Mouse (Mus musculus): ENCODE measurements around the gene Epha3.

The Epha3 gene

DNA sequence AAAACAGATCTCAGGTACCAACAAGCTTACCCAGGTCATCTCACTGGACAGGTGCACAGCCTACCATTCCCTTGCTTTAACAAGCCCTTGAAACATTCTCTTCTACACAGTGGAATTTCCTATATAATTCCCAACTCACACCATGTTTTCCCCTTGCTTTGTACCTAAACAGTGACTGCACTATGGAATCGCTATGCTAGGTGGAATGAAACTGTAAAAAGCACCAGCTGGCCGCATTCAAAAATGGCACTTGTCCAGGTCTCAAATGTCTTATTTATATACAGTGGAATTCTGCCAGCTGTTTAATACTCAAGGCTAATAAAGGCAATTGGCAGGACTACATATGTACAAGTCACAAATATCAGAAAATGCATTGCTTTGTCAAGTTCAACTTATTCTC, 71.9 kb downstream of the Epha3 start:
- no peak for DNase-seq (ENCODE audit: low read depth, low spot score)

DNA sequence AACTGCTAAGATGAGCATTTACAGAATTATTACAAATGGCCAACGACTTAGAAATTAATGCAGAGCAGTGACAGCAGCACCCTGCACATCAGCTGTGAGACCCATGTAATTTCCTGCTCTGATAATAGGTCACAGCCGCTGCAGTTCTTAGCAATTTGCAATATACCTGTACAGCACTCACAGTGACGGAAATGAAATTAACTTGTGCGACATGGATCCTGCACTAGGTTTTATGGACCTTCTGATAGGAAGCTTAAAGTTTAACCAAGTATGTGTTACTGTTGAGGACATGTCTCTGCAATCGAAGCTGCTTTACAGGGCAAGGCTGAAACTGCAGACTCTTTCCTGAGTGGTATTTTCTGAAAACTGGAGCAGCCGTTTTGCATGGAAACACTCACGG, 80.4 kb downstream of the Epha3 start:
- no peak for DNase-seq (ENCODE audit: low read depth, low spot score)

DNA sequence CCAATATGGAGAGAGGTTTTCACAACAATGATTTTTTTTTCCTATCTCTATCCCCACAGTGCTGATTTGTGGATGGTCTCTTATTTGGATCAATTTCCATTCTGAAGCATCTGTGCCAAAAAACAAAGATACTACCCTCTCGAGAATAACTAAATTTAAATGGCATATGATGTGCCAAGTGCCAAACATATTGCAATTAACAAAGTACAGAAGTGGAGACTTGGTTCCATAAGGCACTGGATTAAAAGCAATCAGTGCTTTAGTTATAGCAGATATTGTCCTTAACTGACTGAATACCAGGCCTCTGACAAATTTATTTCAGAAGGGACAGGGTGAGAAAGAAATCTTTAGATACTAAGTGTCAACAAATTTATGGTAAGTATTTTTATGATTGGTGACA, 81.9 kb downstream of the Epha3 start:
- no peak for DNase-seq (ENCODE audit: low read depth, low spot score)

GRCm38 (mm10) chr16:63780151-63780550, 83.8 kb downstream of the Epha3 start:
- DNase-seq (ENCODE audit: low read depth, low spot score) = no peak

- DNase-seq (ENCODE audit: low read depth, low spot score) = no peak
These were observed 86.2 kb downstream of the Epha3 start for GRCm38 (mm10) chr16:63777811-63778210.

- no peak for DNase-seq (ENCODE audit: low read depth, low spot score)
These were observed 91.4 kb downstream of the Epha3 start for GRCm38 (mm10) chr16:63772566-63772965.

- DNase-seq (ENCODE audit: low read depth, low spot score) = no peak
These were observed 96.4 kb downstream of the Epha3 start for GRCm38 (mm10) chr16:63767589-63767988.

DNA sequence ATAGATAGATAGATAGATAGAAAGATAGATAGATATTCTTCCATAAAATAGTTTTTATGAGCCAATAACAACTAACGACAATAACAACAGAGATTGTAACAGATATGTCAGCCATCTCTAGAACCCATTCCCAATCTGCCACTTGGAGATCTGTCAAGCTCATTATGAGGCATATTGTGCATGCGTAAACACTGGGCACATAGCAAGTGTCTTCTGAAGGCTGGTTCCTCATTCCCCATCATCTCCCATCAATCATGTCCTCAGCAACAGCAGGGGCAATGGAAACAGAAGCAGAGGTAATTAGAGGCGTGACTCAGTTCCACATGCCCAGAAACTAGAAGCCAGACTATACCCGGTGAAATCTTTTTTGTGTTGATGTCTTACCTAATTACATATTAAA, 102.8 kb downstream of the Epha3 start:
- no peak for DNase-seq (ENCODE audit: low read depth, low spot score)

DNA sequence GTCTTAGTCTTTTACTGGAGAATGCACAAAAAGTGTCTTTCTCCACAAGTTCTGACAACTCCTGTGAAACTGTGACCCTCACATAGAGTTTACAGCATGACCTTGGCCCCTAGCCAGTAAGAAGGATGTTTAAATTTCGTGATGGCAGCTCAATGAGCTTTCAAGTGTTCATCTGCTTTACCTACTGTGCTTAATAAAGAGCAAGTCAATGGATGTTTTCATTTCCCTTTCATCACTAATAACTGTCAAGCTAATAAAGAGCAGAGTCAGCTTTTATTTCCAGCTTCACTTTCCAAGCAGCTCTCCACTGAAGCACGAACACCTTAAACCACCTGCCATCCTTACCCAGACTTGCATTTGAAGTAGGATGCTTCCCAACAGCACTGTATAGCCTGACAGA, 103.9 kb downstream of the Epha3 start:
- no peak for DNase-seq (ENCODE audit: low read depth, low spot score)

GRCm38 (mm10) chr16:63753052-63753451, 110.9 kb downstream of the Epha3 start:
- no peak for DNase-seq (ENCODE audit: low read depth, low spot score)

DNA sequence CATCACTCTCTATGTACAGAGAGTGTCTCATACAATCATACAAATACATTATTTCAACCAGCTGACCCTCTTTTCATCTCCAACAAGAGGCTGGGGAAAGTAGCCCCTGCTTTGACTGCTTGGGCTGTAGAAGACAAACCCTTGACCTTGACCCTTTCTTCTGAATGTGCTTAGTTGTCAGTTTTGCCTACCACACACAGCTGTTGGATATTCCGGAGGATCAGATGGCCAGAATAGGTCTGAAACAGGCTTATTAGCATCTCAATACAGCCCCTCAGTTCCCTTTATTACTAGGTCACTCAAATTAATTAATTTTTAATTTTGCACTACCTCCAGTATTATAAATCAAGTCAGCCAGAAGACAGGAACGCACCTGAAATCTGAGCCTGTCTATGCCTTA, 116.2 kb downstream of the Epha3 start:
- DNase-seq (ENCODE audit: low read depth, low spot score) = no peak

GRCm38 (mm10) chr16:63745465-63745864, 118.5 kb downstream of the Epha3 start:
- no peak for DNase-seq (ENCODE audit: low read depth, low spot score)

GRCm38 (mm10) chr16:63743208-63743854, 120.6 kb downstream of the Epha3 start:
- DNase-seq (ENCODE audit: low read depth, low spot score) = no peak

DNA sequence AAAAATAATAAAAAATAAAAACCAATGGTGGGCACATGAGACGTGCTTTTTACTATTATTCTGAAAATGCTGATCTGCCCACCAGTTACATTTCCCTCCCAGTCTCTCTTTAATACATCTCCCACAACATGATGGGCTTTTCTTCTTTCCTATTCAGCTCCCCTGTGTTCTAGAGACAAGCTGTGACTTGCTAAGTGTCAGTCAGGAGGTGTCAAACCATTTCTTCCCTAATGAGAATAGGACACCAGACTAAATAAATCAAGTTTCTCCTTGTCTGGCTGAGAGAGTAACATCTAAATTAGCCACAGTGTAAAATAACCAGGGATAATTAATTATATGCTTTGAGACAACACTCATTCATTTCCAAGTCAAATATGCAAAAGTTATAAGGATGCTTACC, 144.7 kb downstream of the Epha3 start:
- DNase-seq (ENCODE audit: low read depth, low spot score) = no peak

GRCm38 (mm10) chr16:63717317-63717716, 146.7 kb downstream of the Epha3 start:
- no peak for DNase-seq (ENCODE audit: low read depth, low spot score)

- DNase-seq (ENCODE audit: low read depth, low spot score) = no peak
These were observed 156.8 kb downstream of the Epha3 start for GRCm38 (mm10) chr16:63706912-63707868.

- DNase-seq (ENCODE audit: low read depth, low spot score) = no peak
These were observed 174.6 kb downstream of the Epha3 start for GRCm38 (mm10) chr16:63689371-63689770.

DNA sequence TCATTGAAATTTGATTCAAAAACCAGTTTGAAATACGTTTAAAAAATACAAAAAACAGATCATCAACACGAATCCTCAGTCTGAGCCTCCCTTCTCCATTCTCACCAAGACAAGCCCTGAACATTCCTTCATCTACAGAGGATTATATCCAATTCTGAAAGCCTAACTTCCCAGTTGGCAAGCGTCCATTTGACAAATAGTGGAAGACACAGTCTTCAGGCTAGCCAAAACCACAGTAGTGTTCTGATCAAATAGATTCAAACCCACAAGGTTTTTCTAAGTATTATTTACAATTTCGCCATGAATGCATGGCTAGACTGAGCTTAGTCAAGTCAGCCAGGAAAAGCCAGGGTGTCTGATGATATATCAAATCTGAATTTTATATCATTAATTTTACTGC, 179.8 kb downstream of the Epha3 start:
- DNase-seq (ENCODE audit: low read depth, low spot score) = no peak

- no peak for DNase-seq (ENCODE audit: low read depth, low spot score)
These were observed 189.5 kb downstream of the Epha3 start for GRCm38 (mm10) chr16:63674426-63674825.

DNA sequence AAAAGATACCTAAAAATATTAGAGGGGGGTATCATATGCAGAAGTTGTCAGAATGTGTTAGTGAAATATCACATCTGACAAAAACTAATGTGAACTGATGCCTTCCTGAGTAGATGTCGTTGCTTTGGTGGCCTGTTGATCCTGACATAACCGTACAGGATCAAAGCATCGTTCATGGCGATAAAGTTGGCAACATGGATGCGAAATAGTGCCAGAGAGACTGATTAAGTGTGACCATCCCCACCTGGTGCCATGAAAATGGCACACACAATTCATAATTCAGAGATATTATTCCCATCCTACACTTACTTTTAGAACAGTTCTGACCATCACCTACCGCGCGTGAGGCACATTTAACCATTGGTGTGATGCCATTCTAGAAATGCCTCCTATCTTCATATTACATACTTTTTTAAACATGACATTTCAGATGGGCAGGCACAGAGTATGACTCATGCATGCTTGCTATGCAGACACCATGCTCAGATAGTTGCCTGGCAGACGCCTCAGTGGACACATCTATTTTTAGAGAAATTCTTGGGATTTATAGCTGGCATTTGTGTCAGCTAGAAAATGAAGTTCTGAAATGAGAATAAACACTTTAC, 190.6 kb downstream of the Epha3 start:
- no peak for DNase-seq (ENCODE audit: low read depth, low spot score)

DNA sequence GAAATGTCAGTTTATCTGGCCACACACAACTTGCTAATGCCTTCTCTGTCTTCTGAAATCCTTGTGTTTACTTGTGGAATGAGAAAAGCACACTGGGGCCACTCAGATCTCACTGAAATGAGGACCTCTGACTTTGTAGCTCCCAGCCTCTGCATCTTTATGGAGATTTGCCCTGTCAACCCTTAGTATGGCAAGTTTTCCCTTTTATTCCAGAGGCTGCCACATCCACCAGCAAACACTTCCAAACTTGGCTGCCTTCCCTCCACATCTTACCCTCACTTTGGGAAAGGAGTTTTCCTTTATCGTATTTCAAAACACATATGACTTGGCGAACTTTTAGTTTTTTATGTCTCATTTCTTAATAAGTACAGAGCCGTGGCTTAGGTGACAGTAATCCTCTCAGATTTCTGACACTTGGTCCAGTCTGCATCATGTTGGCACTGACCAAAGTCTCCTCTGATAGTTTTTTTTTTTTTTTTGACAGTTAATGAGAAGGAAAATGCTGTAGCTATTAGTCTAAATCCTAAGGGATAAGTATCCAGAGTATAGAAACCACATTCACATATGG, 198.0 kb downstream of the Epha3 start:
- no peak for DNase-seq (ENCODE audit: low read depth, low spot score)

DNA sequence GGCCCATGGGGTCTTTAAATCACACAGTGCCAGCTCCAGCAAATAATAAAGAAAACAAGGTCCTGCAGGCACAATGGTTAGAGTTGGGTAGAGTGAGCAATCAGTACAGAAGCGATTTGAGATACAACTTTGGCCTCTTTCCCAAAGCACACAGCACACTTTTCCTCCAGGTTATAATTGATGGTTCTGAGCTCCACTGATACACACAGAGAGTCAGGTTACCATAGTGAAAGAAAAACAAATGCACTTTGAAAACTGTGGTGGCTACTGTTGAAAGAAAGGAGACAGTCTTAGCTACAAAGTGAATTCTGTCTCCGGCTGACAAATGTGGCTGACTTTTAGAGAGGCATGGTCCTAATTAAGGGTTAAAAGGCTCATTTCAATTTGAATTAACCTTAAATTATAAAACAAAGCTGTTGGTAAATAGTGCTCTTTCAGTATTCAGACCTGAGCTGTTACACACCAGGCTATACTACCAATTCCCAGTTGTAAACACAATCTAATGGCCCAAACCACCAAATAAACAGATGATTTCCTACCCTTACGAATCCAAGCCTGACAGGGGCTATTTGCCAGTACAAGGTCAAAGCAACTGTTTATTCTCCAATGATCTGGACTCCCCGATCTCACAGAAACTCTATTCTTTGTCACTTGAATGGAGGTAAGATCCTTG, 205.5 kb downstream of the Epha3 start:
- no peak for DNase-seq (ENCODE audit: low read depth, low spot score)
